In the genomic region with DNA sequence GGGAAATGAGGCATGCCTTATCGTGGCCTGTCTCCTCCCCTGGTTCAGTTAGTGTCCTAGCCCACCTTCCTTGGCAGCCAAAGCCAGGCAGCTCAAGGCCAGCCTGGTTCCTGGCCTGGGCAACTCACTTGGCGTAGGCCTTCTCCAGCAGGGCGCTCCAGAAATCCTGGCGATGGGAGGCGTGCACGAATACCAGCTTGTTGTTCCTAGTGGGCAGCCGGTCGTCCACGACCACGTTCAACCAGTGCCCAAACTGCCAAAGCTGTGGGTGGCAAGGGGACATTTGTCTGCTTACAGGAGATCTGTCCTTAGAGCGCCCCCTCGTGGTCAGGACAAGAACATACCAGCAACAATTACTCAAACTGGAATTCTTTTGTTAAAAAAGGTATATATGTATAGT, we compare ENCODE assay signal across 9 mouse cellular contexts. TPM values are rescaled to one million over a fixed set of nuclear protein-coding genes. Genes with fewer than 3 reads are reported as not detected.
DNase-seq lines count a peak whose midpoint lies in the region; ATAC-seq and TF ChIP-seq lines count a peak whose summit lies in the region.
"Had no signal": no experiment of that assay in that cellular context is flagged by ENCODE, and none has a peak within 500 bp of the region (broad histone marks: within the 10 kb centered on the region; RNA-seq: fewer than 3 reads in every experiment).

No protein-coding gene starts in this region.

- H3K4me3 ChIP-seq in intestine, embryonic 14.5 days (ENCODE audit: low read depth, low read length) = no peak overlapping the region
- no peak overlapping the region for H3K4me3 ChIP-seq in intestine, embryonic 16.5 days (ENCODE audit: low read length)
- no peak overlapping the region for H3K4me3 ChIP-seq in embryonic facial prominence, embryonic 13.5 days
- no peak overlapping the region for H3K4me3 ChIP-seq in midbrain, postnatal 0 days (ENCODE audit: low read depth, low read length)
- H3K4me3 ChIP-seq in stomach, postnatal 0 days (ENCODE audit: low read depth, low read length) = no peak overlapping the region

- no peaks in the 10 kb centered on the region for H3K27me3 ChIP-seq in intestine, embryonic 14.5 days (replicated peaks; ENCODE audit: control insufficient read depth, insufficient read depth, low read length)
- no peaks in the 10 kb centered on the region for H3K27me3 ChIP-seq in intestine, embryonic 16.5 days (replicated peaks; ENCODE audit: control insufficient read depth, insufficient read depth, low read length)
- no peaks in the 10 kb centered on the region for H3K27me3 ChIP-seq in embryonic facial prominence, embryonic 13.5 days
- H3K27me3 ChIP-seq in midbrain, postnatal 0 days (ENCODE audit: insufficient read depth, low read length) = no peaks in the 10 kb centered on the region
- no peaks in the 10 kb centered on the region for H3K27me3 ChIP-seq in stomach, postnatal 0 days (ENCODE audit: control insufficient read depth, insufficient read depth, low read length)

- 0 out of 2 replicates have a peak, but pooled peaks have one; percentile 15 for ATAC-seq in intestine, embryonic 14.5 days (replicated peaks; ENCODE audit: low FRiP score, low TSS enrichment, low read depth)
- ATAC-seq in intestine, embryonic 16.5 days = no peak
- no peak for ATAC-seq in embryonic facial prominence, embryonic 13.5 days (ENCODE audit: insufficient number of reproducible peaks, insufficient read depth, low FRiP score, low TSS enrichment, low read depth)
- no peak for ATAC-seq in midbrain, postnatal 0 days (ENCODE audit: low FRiP score)
- peak; percentile 42; the same call in 1 of the 2 replicates for ATAC-seq in stomach, postnatal 0 days (ENCODE audit: low FRiP score, low TSS enrichment)

- H3K36me3 ChIP-seq in intestine, embryonic 14.5 days (ENCODE audit: control insufficient read depth, insufficient read depth, low read length) = no peaks in the 10 kb centered on the region
- H3K36me3 ChIP-seq in intestine, embryonic 16.5 days (ENCODE audit: control insufficient read depth, insufficient read depth, low read length) = no peaks in the 10 kb centered on the region
- no peaks in the 10 kb centered on the region for H3K36me3 ChIP-seq in embryonic facial prominence, embryonic 13.5 days
- no peaks in the 10 kb centered on the region for H3K36me3 ChIP-seq in midbrain, postnatal 0 days (ENCODE audit: insufficient read depth, low read length)
- H3K36me3 ChIP-seq in stomach, postnatal 0 days (ENCODE audit: control insufficient read depth, insufficient read depth, low read length) = no peaks in the 10 kb centered on the region

- intact Hi-C loops in left cerebral cortex, postnatal 10 days (cut with DNase I) = loop anchor here (5.0 kb wide), 1 partner anchor 60 kb away; no protein-coding TSS in a partner anchor

- no peak overlapping the region for H3K27ac ChIP-seq in intestine, embryonic 14.5 days (ENCODE audit: low read depth)
- H3K27ac ChIP-seq in intestine, embryonic 16.5 days (ENCODE audit: low read length) = no peak overlapping the region
- H3K27ac ChIP-seq in embryonic facial prominence, embryonic 13.5 days = no peak overlapping the region
- no peak overlapping the region for H3K27ac ChIP-seq in midbrain, postnatal 0 days (ENCODE audit: low read depth, low read length)
- H3K27ac ChIP-seq in stomach, postnatal 0 days (replicated peaks) = no peak overlapping the region

- peak; percentile 83 for TF ChIP-seq CTCF in midbrain, postnatal 0 days (IDR thresholded peaks at IDR 0.05)
- TF ChIP-seq CTCF in stomach, postnatal 0 days (IDR thresholded peaks at IDR 0.05; ENCODE audit: low read depth) = peak; percentile 88

- no peak overlapping the region for H3K4me2 ChIP-seq in intestine, embryonic 14.5 days (ENCODE audit: low read length)
- no peak overlapping the region for H3K4me2 ChIP-seq in intestine, embryonic 16.5 days (ENCODE audit: low read depth, low read length)
- no peak overlapping the region for H3K4me2 ChIP-seq in embryonic facial prominence, embryonic 13.5 days
- H3K4me2 ChIP-seq in midbrain, postnatal 0 days (ENCODE audit: low read depth, low read length, poor library complexity, severe bottlenecking) = no peak overlapping the region
- H3K4me2 ChIP-seq in stomach, postnatal 0 days (replicated peaks; ENCODE audit: low read depth) = no peak overlapping the region

- no peaks in the 10 kb centered on the region for H3K9me3 ChIP-seq in intestine, embryonic 14.5 days (ENCODE audit: control insufficient read depth, low read length)
- H3K9me3 ChIP-seq in intestine, embryonic 16.5 days (ENCODE audit: control insufficient read depth, low read length) = no peaks in the 10 kb centered on the region
- no peaks in the 10 kb centered on the region for H3K9me3 ChIP-seq in embryonic facial prominence, embryonic 13.5 days
- no peaks in the 10 kb centered on the region for H3K9me3 ChIP-seq in midbrain, postnatal 0 days (ENCODE audit: low read length)
- H3K9me3 ChIP-seq in stomach, postnatal 0 days (ENCODE audit: control insufficient read depth, low read length) = no peaks in the 10 kb centered on the region

- H3K9ac ChIP-seq in intestine, embryonic 14.5 days (ENCODE audit: low read length) = no peak overlapping the region
- no peak overlapping the region for H3K9ac ChIP-seq in intestine, embryonic 16.5 days (ENCODE audit: low read depth, low read length)
- 0 out of 2 replicates have a peak overlapping the region, but pooled peaks have one; percentile 27 for H3K9ac ChIP-seq in embryonic facial prominence, embryonic 13.5 days
- H3K9ac ChIP-seq in midbrain, postnatal 0 days (replicated peaks; ENCODE audit: low read length, poor library complexity, severe bottlenecking) = no peak overlapping the region
- H3K9ac ChIP-seq in stomach, postnatal 0 days (ENCODE audit: low read length) = no peak overlapping the region

- no peak for TF ChIP-seq EP300 in stomach, postnatal 0 days (optimal IDR thresholded peaks at IDR 0.05)

- H3K4me1 ChIP-seq in intestine, embryonic 14.5 days (replicated peaks; ENCODE audit: control insufficient read depth, insufficient read depth, low read length) = no peaks in the 10 kb centered on the region
- H3K4me1 ChIP-seq in intestine, embryonic 16.5 days (ENCODE audit: control insufficient read depth, insufficient read depth, low read length) = no peaks in the 10 kb centered on the region
- no peaks in the 10 kb centered on the region for H3K4me1 ChIP-seq in embryonic facial prominence, embryonic 13.5 days
- no peaks in the 10 kb centered on the region for H3K4me1 ChIP-seq in midbrain, postnatal 0 days (ENCODE audit: insufficient read depth, low read length)
- no peaks in the 10 kb centered on the region for H3K4me1 ChIP-seq in stomach, postnatal 0 days (replicated peaks; ENCODE audit: control insufficient read depth, insufficient read depth)

- peak; percentile 84 for DNase-seq in intestine, embryonic 14.5 days (ENCODE audit: low spot score)
- DNase-seq in adrenal gland, postnatal 25 days = peak; percentile 76
- peak; percentile 82 for DNase-seq in heart, postnatal 4 days
- DNase-seq in left cerebral cortex, postnatal 10 days (ENCODE audit: extremely low spot score in 1 of 2, low spot score in 2 of 2) = peak; percentile 50 to 80
- DNase-seq in midbrain, postnatal 0 days (ENCODE audit: low spot score) = peak; percentile 88
- DNase-seq in stomach, postnatal 0 days (ENCODE audit: low spot score) = peak; percentile 75

- 25% methylated on average over 12 of the region's 12 CpGs for WGBS in intestine, embryonic 14.5 days
- 26% methylated on average over 12 of the region's 12 CpGs for WGBS in intestine, embryonic 16.5 days
- WGBS in embryonic facial prominence, embryonic 13.5 days = 18% methylated on average over 12 of the region's 12 CpGs
- WGBS in midbrain, postnatal 0 days = 19% methylated on average over 12 of the region's 12 CpGs
- WGBS in stomach, postnatal 0 days = 26% methylated on average over 12 of the region's 12 CpGs

RNA-seq across cellular contexts. Expression of a gene that starts 16.4 kb away (rescaled TPM):
- not detected in 2 replicates for polyA plus RNA-seq in intestine, embryonic 14.5 days (2014; fragmentation: Nextera tagmentation; extraction: Ambion mirVana)
- polyA plus RNA-seq in intestine, embryonic 16.5 days (2015; fragmentation: Nextera tagmentation; extraction: Ambion mirVana) = 0.17 and 0.33 TPM in 2 replicates
- total RNA-seq in adrenal gland, postnatal 25 days (2021) = 0.46 TPM in 1 of 2 replicates, not detected in the other
- polyA plus RNA-seq in embryonic facial prominence, embryonic 13.5 days (2015; fragmentation: Nextera tagmentation; extraction: Ambion mirVana) = 0.63 and 0.84 TPM in 2 replicates
- total RNA-seq in heart, postnatal 4 days (2021) = 1 to 10 TPM in 1 of 2 experiments, not detected in 1; 1.3 TPM
- total RNA-seq in left cerebral cortex, postnatal 10 days (2021) = under 1 TPM in 1 of 2 experiments, not detected in 1; 0.39 TPM
- 1.2 and 1.4 TPM in 2 replicates for total RNA-seq in midbrain, postnatal 0 days (2014; rRNA removed)
- 0.19 and 1.4 TPM in 2 replicates for polyA plus RNA-seq in midbrain, postnatal 0 days (2015; fragmentation: Nextera tagmentation; extraction: Ambion mirVana)
- polyA plus RNA-seq in stomach, postnatal 0 days (2015; fragmentation: Nextera tagmentation; extraction: Ambion mirVana) = 0.06 TPM in 2 replicates
- polyA plus RNA-seq: stomach, embryonic 14.5 days had no signal

RNA-seq across cellular contexts. Expression of a gene that starts 40.8 kb away (rescaled TPM):
- 0.31 TPM in 1 of 2 replicates, not detected in the other for polyA plus RNA-seq in intestine, embryonic 14.5 days (2014; fragmentation: Nextera tagmentation; extraction: Ambion mirVana)
- 0.22 and 0.64 TPM in 2 replicates for polyA plus RNA-seq in intestine, embryonic 16.5 days (2015; fragmentation: Nextera tagmentation; extraction: Ambion mirVana)
- not detected in 2 replicates for total RNA-seq in adrenal gland, postnatal 25 days (2021)
- polyA plus RNA-seq in embryonic facial prominence, embryonic 13.5 days (2015; fragmentation: Nextera tagmentation; extraction: Ambion mirVana) = 3.8 and 5.5 TPM in 2 replicates
- total RNA-seq in heart, postnatal 4 days (2021) = not detected
- not detected for total RNA-seq in left cerebral cortex, postnatal 10 days (2021)
- not detected in 2 replicates for total RNA-seq in midbrain, postnatal 0 days (2014; rRNA removed)
- not detected in 2 replicates for polyA plus RNA-seq in midbrain, postnatal 0 days (2015; fragmentation: Nextera tagmentation; extraction: Ambion mirVana)
- 1.2 and 1.5 TPM in 2 replicates for polyA plus RNA-seq in stomach, postnatal 0 days (2015; fragmentation: Nextera tagmentation; extraction: Ambion mirVana)

RNA-seq across cellular contexts. Expression of a gene that starts 43.3 kb away (rescaled TPM):
- 79.7 and 82.7 TPM in 2 replicates for polyA plus RNA-seq in intestine, embryonic 14.5 days (2014; fragmentation: Nextera tagmentation; extraction: Ambion mirVana)
- 73.4 and 83.1 TPM in 2 replicates for polyA plus RNA-seq in intestine, embryonic 16.5 days (2015; fragmentation: Nextera tagmentation; extraction: Ambion mirVana)
- total RNA-seq in adrenal gland, postnatal 25 days (2021) = 151 and 173 TPM in 2 replicates
- 69.8 and 77.4 TPM in 2 replicates for polyA plus RNA-seq in embryonic facial prominence, embryonic 13.5 days (2015; fragmentation: Nextera tagmentation; extraction: Ambion mirVana)
- 10 to 100 TPM; 77.9 to 96.2 TPM for total RNA-seq in heart, postnatal 4 days (2021)
- 10 to 100 TPM; 30.3 to 33.3 TPM for total RNA-seq in left cerebral cortex, postnatal 10 days (2021)
- total RNA-seq in midbrain, postnatal 0 days (2014; rRNA removed) = 45.3 and 82.1 TPM in 2 replicates
- 38.4 TPM in 2 replicates for polyA plus RNA-seq in midbrain, postnatal 0 days (2015; fragmentation: Nextera tagmentation; extraction: Ambion mirVana)
- 49.4 and 55.3 TPM in 2 replicates for polyA plus RNA-seq in stomach, postnatal 0 days (2015; fragmentation: Nextera tagmentation; extraction: Ambion mirVana)

RNA-seq across cellular contexts. Expression of a gene that starts 43.4 kb away (rescaled TPM):
- 168 and 173 TPM in 2 replicates for polyA plus RNA-seq in intestine, embryonic 14.5 days (2014; fragmentation: Nextera tagmentation; extraction: Ambion mirVana)
- 149 and 154 TPM in 2 replicates for polyA plus RNA-seq in intestine, embryonic 16.5 days (2015; fragmentation: Nextera tagmentation; extraction: Ambion mirVana)
- total RNA-seq in adrenal gland, postnatal 25 days (2021) = 101 and 124 TPM in 2 replicates
- polyA plus RNA-seq in embryonic facial prominence, embryonic 13.5 days (2015; fragmentation: Nextera tagmentation; extraction: Ambion mirVana) = 146 and 152 TPM in 2 replicates
- total RNA-seq in heart, postnatal 4 days (2021) = 10 to 100 TPM; 89.8 to 90.8 TPM
- total RNA-seq in left cerebral cortex, postnatal 10 days (2021) = 10 to 100 TPM; 46.8 to 47.1 TPM
- total RNA-seq in midbrain, postnatal 0 days (2014; rRNA removed) = 41.9 and 42.8 TPM in 2 replicates
- 113 and 114 TPM in 2 replicates for polyA plus RNA-seq in midbrain, postnatal 0 days (2015; fragmentation: Nextera tagmentation; extraction: Ambion mirVana)
- 163 TPM in 2 replicates for polyA plus RNA-seq in stomach, postnatal 0 days (2015; fragmentation: Nextera tagmentation; extraction: Ambion mirVana)

RNA-seq across cellular contexts. Expression of a gene that starts 44.0 kb away (rescaled TPM):
- polyA plus RNA-seq in intestine, embryonic 14.5 days (2014; fragmentation: Nextera tagmentation; extraction: Ambion mirVana) = 25.2 and 29.3 TPM in 2 replicates
- 31.7 and 31.9 TPM in 2 replicates for polyA plus RNA-seq in intestine, embryonic 16.5 days (2015; fragmentation: Nextera tagmentation; extraction: Ambion mirVana)
- 51.6 TPM in 2 replicates for total RNA-seq in adrenal gland, postnatal 25 days (2021)
- polyA plus RNA-seq in embryonic facial prominence, embryonic 13.5 days (2015; fragmentation: Nextera tagmentation; extraction: Ambion mirVana) = 38.0 and 42.4 TPM in 2 replicates
- 10 to 100 TPM; 74.3 to 77.1 TPM for total RNA-seq in heart, postnatal 4 days (2021)
- total RNA-seq in left cerebral cortex, postnatal 10 days (2021) = 100 to 1,000 TPM; 238 to 244 TPM
- total RNA-seq in midbrain, postnatal 0 days (2014; rRNA removed) = 213 and 264 TPM in 2 replicates
- 149 and 153 TPM in 2 replicates for polyA plus RNA-seq in midbrain, postnatal 0 days (2015; fragmentation: Nextera tagmentation; extraction: Ambion mirVana)
- polyA plus RNA-seq in stomach, postnatal 0 days (2015; fragmentation: Nextera tagmentation; extraction: Ambion mirVana) = 40.9 and 45.0 TPM in 2 replicates

Comparison
In these comparisons a context has a peak if more than half of its experiments do, and no peak if none do; other contexts are left out.
1. ATAC-seq: peak in intestine, embryonic 14.5 days (single experiment) and stomach, postnatal 0 days (single experiment); none in intestine, embryonic 16.5 days (single experiment), embryonic facial prominence, embryonic 13.5 days (single experiment) and midbrain, postnatal 0 days (single experiment).
2. Peak in every context shown above with its lines, with median percentiles within 50 percentile points of each other: DNase-seq.